Mouse (Mus musculus): Measurements from ENCODE around the gene Gatc. TPM values are rescaled to one million over a fixed set of nuclear protein-coding genes. Genes with fewer than 3 reads are reported as not detected.

Gene Gatc
- total and polyA plus RNA-seq, 2 experiments from 2014 or later: 25.5 to 40.2 TPM

DNA sequence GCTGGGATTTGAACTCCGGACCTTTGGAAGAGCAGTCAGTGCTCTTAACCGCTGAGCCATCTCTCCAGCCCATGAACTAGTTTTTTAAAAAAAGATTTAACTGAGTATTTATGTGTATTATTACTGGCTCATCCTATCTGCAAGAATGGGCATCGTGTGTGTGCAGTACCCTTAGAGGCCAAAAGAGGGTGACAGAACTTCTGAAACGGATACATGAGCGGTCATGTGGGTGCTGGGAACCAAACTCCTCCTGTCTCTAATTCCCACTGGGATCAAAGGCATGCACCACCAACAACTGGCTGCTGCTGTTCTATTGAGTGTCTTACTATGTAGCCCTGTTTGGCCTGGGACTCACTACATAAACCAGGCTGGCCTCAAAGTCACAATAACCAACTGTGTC, 10.4 kb upstream of the Gatc start:
- Histone ChIP-seq H3K9me3 (ENCODE audit: low read length) (no peaks in the 10 kb centered on the region), H3K36me3 (ENCODE audit: insufficient read depth) (peaks cover 3% of the 10 kb centered on the region; the same call in 1 of the 2 replicates), H3K4me2 (ENCODE audit: low read depth) (no peak overlapping the region), H3K27ac (ENCODE audit: low read depth, low read length) (no peak overlapping the region), H3K4me3 (ENCODE audit: low read depth, low read length) (no peak overlapping the region), H3K4me1 (ENCODE audit: insufficient read depth) (no peaks in the 10 kb centered on the region; the same call in 1 of the 2 replicates), H3K9ac (no peak overlapping the region), H3K27me3 (ENCODE audit: insufficient read depth, low read length) (no peaks in the 10 kb centered on the region)
- TF ChIP-seq CTCF (IDR thresholded peaks at IDR 0.05; ENCODE audit: low read depth): no peak
- DNase-seq (no peak), ATAC-seq (no peak)
- 82% methylated on average over 5 of the region's 5 CpGs for WGBS

DNA sequence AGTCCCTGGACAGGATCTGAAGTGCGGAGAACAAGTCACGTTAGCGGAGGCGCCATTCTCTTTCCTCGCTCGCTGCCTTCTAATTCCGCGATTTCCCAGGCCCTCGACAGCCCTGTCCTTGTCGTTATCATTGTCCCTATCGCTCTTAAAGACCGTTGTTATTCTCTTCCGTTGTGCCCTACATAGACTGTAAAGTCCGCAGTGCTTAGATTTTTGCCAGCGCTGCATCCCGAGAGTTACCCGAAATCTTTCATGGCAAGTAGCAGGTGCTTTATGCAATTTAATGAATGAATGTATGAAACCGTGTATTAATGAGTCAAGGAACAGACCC, 8.2 kb upstream of the Gatc start:
- ATAC-seq (peak; percentile 52), DNase-seq (no peak)
- H3K4me3 ChIP-seq (ENCODE audit: low read depth, low read length): peak overlapping the region; percentile 78
- TF ChIP-seq CTCF (IDR thresholded peaks at IDR 0.05; ENCODE audit: low read depth): no peak
- WGBS: 1% methylated on average over 18 of the region's 18 CpGs
- H3K4me1 ChIP-seq (ENCODE audit: insufficient read depth): no peaks in the 10 kb centered on the region; the same call in 1 of the 2 replicates
- peak overlapping the region; percentile 69 for H3K9ac ChIP-seq
- H3K36me3 ChIP-seq (ENCODE audit: insufficient read depth): peaks cover 23% of the 10 kb centered on the region
- H3K4me2 ChIP-seq (ENCODE audit: low read depth): peak overlapping the region; percentile 96
- peak overlapping the region; percentile 67 for H3K27ac ChIP-seq (ENCODE audit: low read depth, low read length)
- H3K27me3 ChIP-seq (ENCODE audit: insufficient read depth, low read length): no peaks in the 10 kb centered on the region
- no peaks in the 10 kb centered on the region for H3K9me3 ChIP-seq (ENCODE audit: low read length)

DNA sequence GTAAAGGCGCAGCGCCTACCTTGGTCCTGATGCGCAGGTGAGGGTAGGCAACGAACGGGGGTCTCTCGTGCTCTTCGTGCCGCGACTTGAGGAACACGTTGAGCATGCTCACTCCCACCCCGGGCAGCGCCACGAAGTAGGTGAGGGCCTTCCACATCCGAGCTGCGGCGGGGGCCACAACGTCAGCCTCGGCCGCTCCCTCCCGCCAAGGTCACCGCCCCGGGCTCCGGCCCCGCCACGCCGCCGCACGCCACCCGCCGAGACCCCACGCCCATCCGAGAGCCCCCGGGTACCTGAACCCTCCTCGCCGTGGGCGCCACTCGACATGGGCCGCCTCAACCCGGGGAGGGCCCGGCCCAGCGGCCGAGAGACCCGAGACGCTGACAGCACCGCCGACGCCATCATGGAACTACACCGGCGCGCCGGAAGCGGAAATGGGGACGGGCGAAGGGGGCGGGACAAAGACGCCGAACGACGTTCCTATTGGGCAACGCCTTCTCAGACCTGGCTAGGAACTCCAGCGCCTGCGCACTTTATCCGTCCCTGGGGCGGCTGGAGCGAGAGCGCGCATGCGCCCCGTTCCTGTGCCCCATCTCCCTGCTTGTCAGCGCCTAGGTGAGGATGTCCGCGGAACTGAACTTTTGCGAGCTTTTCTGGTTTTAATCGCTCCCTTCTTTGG, 7.7 kb upstream of the Gatc start, which contains the start of gene Cox6a1:
Gene Cox6a1, minus strand, starts transcription at position 436 of the 679 bp plus-strand sequence.
- peak; percentile 100 for DNase-seq
- Histone ChIP-seq H3K9me3 (ENCODE audit: low read length) (no peaks in the 10 kb centered on the region), H3K4me2 (ENCODE audit: low read depth) (peak within 1 kb of the TSS; percentile 96)

GRCm38 (mm10) chr5:115347564-115347963, 6.6 kb upstream of the Gatc start:
- Histone ChIP-seq H3K9ac (peak overlapping the region; percentile 69; the same call in 1 of the 2 replicates), H3K4me2 (ENCODE audit: low read depth) (peak overlapping the region; percentile 96), H3K27ac (ENCODE audit: low read depth, low read length) (no peak overlapping the region), H3K36me3 (ENCODE audit: insufficient read depth) (peaks cover 40% of the 10 kb centered on the region), H3K27me3 (ENCODE audit: insufficient read depth, low read length) (no peaks in the 10 kb centered on the region), H3K4me1 (ENCODE audit: insufficient read depth) (no peaks in the 10 kb centered on the region; the same call in 1 of the 2 replicates), H3K4me3 (ENCODE audit: low read depth, low read length) (peak overlapping the region; percentile 78), H3K9me3 (ENCODE audit: low read length) (no peaks in the 10 kb centered on the region)
- WGBS: 3% methylated on average over 5 of the region's 5 CpGs
- 0 out of 2 replicates have a peak, but pooled peaks have one; percentile 32 for ATAC-seq
- peak; percentile 82 for TF ChIP-seq CTCF (IDR thresholded peaks at IDR 0.05; ENCODE audit: low read depth)
- peak; percentile 80 for DNase-seq

More for the DNA sequence above, 7.7 kb upstream of the Gatc start, which contains the start of gene Cox6a1:
- H3K9ac ChIP-seq: peak within 1 kb of the TSS; percentile 69
- H3K27ac ChIP-seq (ENCODE audit: low read depth, low read length): peak within 1 kb of the TSS; percentile 67
- H3K4me3 ChIP-seq (ENCODE audit: low read depth, low read length): peak within 1 kb of the TSS; percentile 78
- WGBS: 3% methylated on average over 61 of the region's 74 CpGs
- peak; percentile 97 for ATAC-seq
- H3K36me3 ChIP-seq (ENCODE audit: insufficient read depth): peaks cover 28% of the 10 kb centered on the region
- peak; percentile 56 for TF ChIP-seq CTCF (IDR thresholded peaks at IDR 0.05; ENCODE audit: low read depth)
- no peaks in the 10 kb centered on the region; the same call in 1 of the 2 replicates for H3K4me1 ChIP-seq (ENCODE audit: insufficient read depth)
- H3K27me3 ChIP-seq (ENCODE audit: insufficient read depth, low read length): no peaks in the 10 kb centered on the region

DNA sequence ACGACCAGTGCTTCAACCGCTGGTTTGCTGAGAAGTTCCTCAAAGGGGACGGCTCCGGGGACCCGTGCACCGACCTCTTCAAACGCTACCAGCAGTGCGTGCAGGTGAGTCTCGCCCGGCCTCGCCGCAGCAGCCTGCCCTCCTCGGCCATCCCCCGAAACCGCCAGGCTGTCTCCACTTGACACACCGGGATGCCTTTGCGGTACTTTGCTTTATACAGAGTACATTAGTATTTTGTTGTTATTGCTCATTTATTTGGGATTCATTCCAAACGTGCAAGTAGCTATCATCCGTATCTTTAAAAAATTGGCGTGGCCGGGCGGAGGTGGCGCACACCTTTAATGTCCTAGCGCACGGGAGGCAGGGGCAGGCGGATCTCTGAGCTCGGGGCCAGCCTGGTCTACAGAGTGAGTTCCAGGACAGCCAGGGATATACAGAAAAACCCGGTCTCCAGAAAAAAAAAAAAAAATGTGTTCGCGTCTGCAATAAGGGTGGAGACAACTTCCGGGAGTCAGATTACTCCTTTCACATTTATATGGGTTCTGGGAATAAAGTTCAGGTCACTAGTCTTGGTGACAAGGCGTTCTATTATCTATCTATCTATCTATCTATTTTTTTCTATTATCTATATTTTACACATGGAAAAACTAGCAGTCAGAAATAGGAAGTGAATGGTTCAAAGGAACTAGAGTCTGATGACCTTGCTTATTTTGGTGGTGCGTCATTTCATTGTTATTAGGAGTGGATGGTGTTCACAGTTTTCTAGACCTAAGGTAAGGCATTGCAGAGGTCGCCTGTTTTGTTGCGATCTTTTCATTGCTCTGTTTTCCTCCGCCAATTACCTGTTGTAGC, 562 bp upstream of the Gatc start:
- peaks cover 13% of the 10 kb centered on the region for H3K4me1 ChIP-seq (ENCODE audit: insufficient read depth)
- WGBS: 13% methylated on average over 36 of the region's 36 CpGs
- peak overlapping the region; percentile 60 for H3K4me3 ChIP-seq (ENCODE audit: low read depth, low read length)
- peaks cover 43% of the 10 kb centered on the region for H3K36me3 ChIP-seq (ENCODE audit: insufficient read depth)
- ATAC-seq (peak; percentile 55), DNase-seq (no peak)
- H3K9me3 ChIP-seq (ENCODE audit: low read length): no peaks in the 10 kb centered on the region
- no peaks in the 10 kb centered on the region for H3K27me3 ChIP-seq (ENCODE audit: insufficient read depth, low read length)
- no peak for TF ChIP-seq CTCF (IDR thresholded peaks at IDR 0.05; ENCODE audit: low read depth)
- H3K9ac ChIP-seq: peak overlapping the region; percentile 87
- peak overlapping the region; percentile 62; the same call in 1 of the 2 replicates for H3K27ac ChIP-seq (ENCODE audit: low read depth, low read length)
- peak overlapping the region; percentile 70 for H3K4me2 ChIP-seq (ENCODE audit: low read depth)

DNA sequence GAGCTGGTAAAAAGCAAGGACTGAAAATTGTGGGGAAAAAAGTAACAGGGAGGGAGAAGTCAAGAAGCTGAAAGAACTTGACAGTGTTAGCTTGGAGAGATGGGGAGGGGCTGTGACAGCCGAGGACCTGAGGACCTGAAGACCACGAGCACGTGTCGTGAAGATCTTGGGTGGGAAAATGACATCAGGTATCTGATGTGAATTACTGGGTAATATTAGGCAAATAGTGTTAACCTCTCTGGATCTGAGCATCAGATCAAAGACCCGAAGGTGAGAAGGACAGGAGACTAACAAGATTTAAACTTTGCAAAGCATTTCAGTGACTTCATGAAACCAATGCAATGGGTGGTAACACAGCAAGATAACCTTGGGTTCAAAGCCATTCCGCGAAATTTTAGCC, 971 bp downstream of the Gatc start:
- no peak for TF ChIP-seq CTCF (IDR thresholded peaks at IDR 0.05; ENCODE audit: low read depth)
- Histone ChIP-seq H3K9me3 (ENCODE audit: low read length) (no peaks in the 10 kb centered on the region), H3K36me3 (ENCODE audit: insufficient read depth) (peaks cover 39% of the 10 kb centered on the region), H3K4me1 (ENCODE audit: insufficient read depth) (peaks cover 13% of the 10 kb centered on the region), H3K27ac (ENCODE audit: low read depth, low read length) (no peak overlapping the region), H3K9ac (no peak overlapping the region), H3K4me2 (ENCODE audit: low read depth) (peak overlapping the region; percentile 70), H3K27me3 (ENCODE audit: insufficient read depth, low read length) (no peaks in the 10 kb centered on the region), H3K4me3 (ENCODE audit: low read depth, low read length) (peak overlapping the region; percentile 60)
- DNase-seq (no peak), ATAC-seq (no peak)
- 31% methylated on average over 7 of the region's 7 CpGs for WGBS

Data from forebrain, postnatal 0 days (tissue).